Mouse (Mus musculus): ENCODE data around the gene Il1r2.

- TF ChIP-seq CTCF (IDR thresholded peaks at IDR 0.05; ENCODE audit: borderline replicate concordance, extremely low read depth, insufficient read depth, insufficient read length) = no peak
- TF ChIP-seq POLR2A (IDR thresholded peaks at IDR 0.05; ENCODE audit: borderline replicate concordance, extremely low read depth, insufficient read depth, insufficient read length, poor library complexity, severe bottlenecking) = no peak
Observed at GRCm38 (mm10) chr1:40167585-40167984, 93.7 kb downstream of the Il1r2 start.
